Mouse (Mus musculus): ENCODE data around the gene Caly. TPM values are rescaled to one million over a fixed set of nuclear protein-coding genes. Genes with fewer than 3 reads are reported as not detected.

Caly gene
- polyA plus RNA-seq, 1 experiment: 0.44 TPM

- Histone ChIP-seq H3K4me1 (replicated peaks; ENCODE audit: control insufficient read depth, insufficient read depth, low read length) (no peaks in the 10 kb centered on the region), H3K36me3 (ENCODE audit: control insufficient read depth, insufficient read depth, low read length) (no peaks in the 10 kb centered on the region), H3K27ac (ENCODE audit: control insufficient read depth, insufficient read depth, low read length) (no peak overlapping the region), H3K4me3 (ENCODE audit: control insufficient read depth, insufficient read depth, low read length) (no peak overlapping the region), H3K27me3 (ENCODE audit: control insufficient read depth, insufficient read depth, low read length) (no peaks in the 10 kb centered on the region)
- 72% methylated on average over 5 of the region's 5 CpGs for WGBS
- no peak for TF ChIP-seq CTCF (IDR thresholded peaks at IDR 0.05; ENCODE audit: borderline replicate concordance, control insufficient read depth, extremely low read depth, insufficient read depth, low read length, poor library complexity)
- DNase-seq: no peak
Observed at GRCm38 (mm10) chr7:140094954-140095353, 12.6 kb upstream of the Caly start.

- no peaks in the 10 kb centered on the region for H3K27me3 ChIP-seq (ENCODE audit: control insufficient read depth, insufficient read depth, low read length)
- no peaks in the 10 kb centered on the region for H3K36me3 ChIP-seq (ENCODE audit: control insufficient read depth, insufficient read depth, low read length)
- no peak for DNase-seq
- WGBS: 81% methylated on average over 5 of the region's 5 CpGs
- H3K4me1 ChIP-seq (replicated peaks; ENCODE audit: control insufficient read depth, insufficient read depth, low read length): no peaks in the 10 kb centered on the region
- no peak within 1 kb of the TSS for H3K4me3 ChIP-seq (ENCODE audit: control insufficient read depth, insufficient read depth, low read length)
- H3K27ac ChIP-seq (ENCODE audit: control insufficient read depth, insufficient read depth, low read length): no peak within 1 kb of the TSS
- TF ChIP-seq POLR2A (IDR thresholded peaks at IDR 0.05; ENCODE audit: control insufficient read depth, extremely low read depth, insufficient read depth, low read length, poor library complexity): no peak
- no peak for TF ChIP-seq CTCF (IDR thresholded peaks at IDR 0.05; ENCODE audit: borderline replicate concordance, control insufficient read depth, extremely low read depth, insufficient read depth, low read length, poor library complexity)
Observed at GRCm38 (mm10) chr7:140092924-140093528, 10.7 kb upstream of the Caly start, which contains the start of gene Prap1. Gene Prap1, plus strand, starts transcription at chr7:140093395.

- H3K27ac ChIP-seq (ENCODE audit: control insufficient read depth, insufficient read depth, low read length): no peak overlapping the region
- no peak for DNase-seq
- WGBS: 87% methylated on average over 10 of the region's 10 CpGs
- H3K4me1 ChIP-seq (replicated peaks; ENCODE audit: control insufficient read depth, insufficient read depth, low read length): no peaks in the 10 kb centered on the region
- H3K4me3 ChIP-seq (ENCODE audit: control insufficient read depth, insufficient read depth, low read length): no peak overlapping the region
- TF ChIP-seq POLR2A (IDR thresholded peaks at IDR 0.05; ENCODE audit: control insufficient read depth, extremely low read depth, insufficient read depth, low read length, poor library complexity) (no peak), CTCF (IDR thresholded peaks at IDR 0.05; ENCODE audit: borderline replicate concordance, control insufficient read depth, extremely low read depth, insufficient read depth, low read length, poor library complexity) (no peak)
- H3K27me3 ChIP-seq (ENCODE audit: control insufficient read depth, insufficient read depth, low read length): no peaks in the 10 kb centered on the region
- no peaks in the 10 kb centered on the region for H3K36me3 ChIP-seq (ENCODE audit: control insufficient read depth, insufficient read depth, low read length)
Observed at GRCm38 (mm10) chr7:140090601-140091000, 8.3 kb upstream of the Caly start.

- H3K27me3 ChIP-seq (ENCODE audit: control insufficient read depth, insufficient read depth, low read length): peaks cover 3% of the 10 kb centered on the region; the same call in 1 of the 2 replicates
- H3K27ac ChIP-seq (ENCODE audit: control insufficient read depth, insufficient read depth, low read length): no peak overlapping the region
- DNase-seq: no peak
- 33% methylated on average over 20 of the region's 20 CpGs for WGBS
- no peak for TF ChIP-seq CTCF (IDR thresholded peaks at IDR 0.05; ENCODE audit: borderline replicate concordance, control insufficient read depth, extremely low read depth, insufficient read depth, low read length, poor library complexity)
- no peak for TF ChIP-seq POLR2A (IDR thresholded peaks at IDR 0.05; ENCODE audit: control insufficient read depth, extremely low read depth, insufficient read depth, low read length, poor library complexity)
- no peaks in the 10 kb centered on the region for H3K36me3 ChIP-seq (ENCODE audit: control insufficient read depth, insufficient read depth, low read length)
- H3K4me3 ChIP-seq (ENCODE audit: control insufficient read depth, insufficient read depth, low read length): no peak overlapping the region
- peaks cover 2% of the 10 kb centered on the region; the same call in 1 of the 2 replicates for H3K4me1 ChIP-seq (replicated peaks; ENCODE audit: control insufficient read depth, insufficient read depth, low read length)
Observed at GRCm38 (mm10) chr7:140081408-140082241, 723 bp downstream of the Caly start.

- Histone ChIP-seq H3K36me3 (ENCODE audit: control insufficient read depth, insufficient read depth, low read length) (no peaks in the 10 kb centered on the region), H3K27me3 (ENCODE audit: control insufficient read depth, insufficient read depth, low read length) (peaks cover 3% of the 10 kb centered on the region; the same call in 1 of the 2 replicates), H3K27ac (ENCODE audit: control insufficient read depth, insufficient read depth, low read length) (no peak overlapping the region), H3K4me1 (replicated peaks; ENCODE audit: control insufficient read depth, insufficient read depth, low read length) (peaks cover 2% of the 10 kb centered on the region; the same call in 1 of the 2 replicates), H3K4me3 (ENCODE audit: control insufficient read depth, insufficient read depth, low read length) (no peak overlapping the region)
- TF ChIP-seq POLR2A (IDR thresholded peaks at IDR 0.05; ENCODE audit: control insufficient read depth, extremely low read depth, insufficient read depth, low read length, poor library complexity): no peak
- DNase-seq: peak; percentile 33
- 8% methylated on average over 24 of the region's 24 CpGs for WGBS
Observed at GRCm38 (mm10) chr7:140080503-140081156, 1.7 kb downstream of the Caly start.

- 8% methylated on average over 5 of the region's 5 CpGs for WGBS
- H3K4me1 ChIP-seq (replicated peaks; ENCODE audit: control insufficient read depth, insufficient read depth, low read length): peaks cover 2% of the 10 kb centered on the region; the same call in 1 of the 2 replicates
- H3K36me3 ChIP-seq (ENCODE audit: control insufficient read depth, insufficient read depth, low read length): no peaks in the 10 kb centered on the region
- TF ChIP-seq CTCF (IDR thresholded peaks at IDR 0.05; ENCODE audit: borderline replicate concordance, control insufficient read depth, extremely low read depth, insufficient read depth, low read length, poor library complexity) (no peak), POLR2A (IDR thresholded peaks at IDR 0.05; ENCODE audit: control insufficient read depth, extremely low read depth, insufficient read depth, low read length, poor library complexity) (no peak)
- no peak overlapping the region for H3K4me3 ChIP-seq (ENCODE audit: control insufficient read depth, insufficient read depth, low read length)
- no peak overlapping the region for H3K27ac ChIP-seq (ENCODE audit: control insufficient read depth, insufficient read depth, low read length)
- peak; percentile 43 for DNase-seq
- peaks cover 3% of the 10 kb centered on the region; the same call in 1 of the 2 replicates for H3K27me3 ChIP-seq (ENCODE audit: control insufficient read depth, insufficient read depth, low read length)
Observed at GRCm38 (mm10) chr7:140078711-140079110, 3.6 kb downstream of the Caly start.

Measured in thymus, adult 2 months (tissue).